Mouse (Mus musculus) spleen, adult 2 months (tissue): Measurements from ENCODE around the gene Syce2. TPM values are rescaled to one million over a fixed set of nuclear protein-coding genes. Genes with fewer than 3 reads are reported as not detected.
A peak's percentile ranks its signal among the peaks of the same experiment; 100 is the strongest.

Experiments
- DNase-seq, 2 experiments: peaks; one replicate each; pipeline versions ENCODE4 v3.0.0 to v3.0.0-alpha.2; 2012 to 2021; ENCODE audit warnings: low spot score in 2 of 2, low read depth in 1 of 2
- H3K27ac ChIP-seq: fragments of 200-500 bp; 2 replicates; pipeline ENCODE4 v1.5.1; 2012; ENCODE audit warnings: low read length, inconsistent platforms; ENCODE audit not compliant: insufficient read depth
- H3K27me3 ChIP-seq: fragments of 200-500 bp; 2 replicates; pipeline ENCODE4 v1.6.1; 2012; ENCODE audit warnings: mild to moderate bottlenecking, moderate library complexity, low read length, inconsistent platforms; ENCODE audit not compliant: control insufficient read depth, insufficient read depth
- H3K36me3 ChIP-seq: fragments of 200-500 bp; 2 replicates; pipeline ENCODE4 v1.6.1; 2012; ENCODE audit warnings: mild to moderate bottlenecking, low read length, inconsistent platforms; ENCODE audit not compliant: control insufficient read depth, insufficient read depth
- H3K4me1 ChIP-seq: fragments of 200-500 bp; 2 replicates; pipeline ENCODE4 v1.6.1; 2011; ENCODE audit warnings: inconsistent platforms; ENCODE audit not compliant: control insufficient read depth, insufficient read depth, insufficient read length
- H3K4me3 ChIP-seq: fragments of 200-500 bp; 2 replicates; pipeline ENCODE4 v1.5.1; 2011; ENCODE audit warnings: mild to moderate bottlenecking, inconsistent platforms; ENCODE audit not compliant: insufficient read depth, insufficient read length; ENCODE audit errors: extremely low read depth
- CTCF ChIP-seq: fragments of 200-500 bp; IDR thresholded peaks from 2 replicates; pipeline ENCODE4 v1.5.1; 2011; ENCODE audit warnings: mild to moderate bottlenecking, inconsistent platforms; ENCODE audit not compliant: insufficient read depth, insufficient read length, insufficient replicate concordance; ENCODE audit errors: extremely low read depth
- POLR2A ChIP-seq: fragments of 200-500 bp; IDR thresholded peaks from 2 replicates; pipeline ENCODE4 v1.6.1; 2011; ENCODE audit warnings: low read depth, low read length, inconsistent platforms
- WGBS: fragments of 180-500 bp; shearing (Covaris S2); methylation state at CpG from one replicate; pipeline ENCODE4 v1.1.7; 2018; 5-methylcytosine and 5-hydroxymethylcytosine counted together
- polyA plus RNA-seq: library from polyadenylated mRNA; depleted of rRNA; stranded (reverse); fragments of >200 nt; gene quantifications from 2 replicates; pipeline ENCODE4 v1.2.3, GENCODE M21; 2012

Gene Syce2
- polyA plus RNA-seq, 1 experiment = 1.8 TPM

DNA sequence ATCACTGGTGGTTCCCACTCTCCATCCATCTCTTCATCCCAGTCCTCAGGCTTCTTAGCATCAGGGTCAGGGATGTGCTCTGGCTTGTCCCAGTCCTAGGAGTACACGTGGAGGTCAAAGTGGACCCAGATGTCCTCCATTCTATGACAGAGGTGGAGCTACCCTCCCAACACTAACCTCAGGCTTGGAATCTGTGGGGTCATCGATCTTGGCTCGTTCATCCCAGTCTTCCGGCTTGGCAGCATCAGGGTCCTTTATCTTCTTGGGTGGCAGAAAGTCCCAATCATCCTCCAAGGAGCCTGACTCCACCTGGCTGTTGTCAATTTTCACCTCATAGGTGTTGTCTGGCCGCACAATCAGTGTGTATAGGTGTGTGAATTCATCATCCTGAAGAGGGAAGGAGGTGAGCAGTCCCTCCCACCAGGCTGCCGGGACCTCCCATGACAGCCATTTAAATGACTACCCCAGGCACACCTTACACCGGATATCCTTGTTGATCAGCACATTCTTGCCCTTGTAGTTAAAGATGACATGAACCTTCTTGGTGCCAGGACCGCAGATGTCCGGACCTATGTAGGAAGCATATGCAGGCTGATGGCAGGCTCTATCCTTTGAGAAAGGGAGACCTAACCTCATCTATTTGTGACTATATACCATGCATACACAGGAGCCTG lies 27.4 kb upstream of the Syce2 start:
- WGBS = 84% methylated on average over 9 of the region's 9 CpGs
- H3K27me3 ChIP-seq = no peaks in the 10 kb centered on the region

DNA sequence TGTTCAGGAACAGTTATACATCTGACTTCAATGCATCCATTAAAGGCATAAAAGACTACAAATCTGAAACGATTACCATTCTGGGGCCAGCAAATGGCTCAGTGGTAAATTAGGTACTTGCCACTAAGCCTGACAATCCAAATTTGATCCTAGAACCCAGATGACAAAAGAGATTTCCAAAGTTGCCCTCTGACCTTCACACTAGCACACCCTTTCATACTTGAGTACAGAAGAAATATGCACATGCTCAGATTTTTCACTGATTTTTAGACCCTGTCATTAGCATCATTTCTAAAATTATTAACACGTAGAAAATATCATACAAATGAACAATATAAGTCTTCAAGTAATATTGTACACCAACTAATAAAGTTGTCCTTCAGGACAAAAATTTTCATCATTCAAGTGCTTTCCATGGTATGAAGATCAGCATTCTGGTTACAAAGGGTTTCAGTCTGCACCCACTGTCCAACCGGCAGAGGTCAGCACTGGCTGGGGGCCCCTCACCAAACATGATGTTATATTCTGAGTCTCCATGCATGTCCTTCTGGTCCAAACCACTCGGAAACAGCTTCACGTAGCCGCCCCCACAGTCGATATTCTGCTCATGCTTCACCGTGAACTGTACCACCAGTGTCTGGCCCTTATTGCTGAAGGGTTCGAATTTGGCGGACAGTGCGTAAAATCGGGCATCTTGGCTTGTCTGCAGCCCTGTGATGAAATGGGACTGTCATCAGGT lies 26.4 kb upstream of the Syce2 start:
- Histone ChIP-seq H3K4me3 (peak overlapping the region; percentile 73), H3K27ac (peak overlapping the region; percentile 89), H3K4me1 (peaks cover 10% of the 10 kb centered on the region; the same call in 1 of the 2 replicates), H3K36me3 (peaks cover 26% of the 10 kb centered on the region), H3K27me3 (no peaks in the 10 kb centered on the region)
- DNase-seq = peak in 1 of 2 experiments; percentile 38
- 9% methylated on average over 12 of the region's 12 CpGs for WGBS
- TF ChIP-seq CTCF (0 out of 2 replicates have a peak, but pooled peaks have one; percentile 8), POLR2A (no peak)

More for the DNA sequence above, 27.4 kb upstream of the Syce2 start:
- H3K4me3 ChIP-seq = no peak overlapping the region
- H3K4me1 ChIP-seq = peaks cover 10% of the 10 kb centered on the region; the same call in 1 of the 2 replicates
- TF ChIP-seq CTCF = no peak
- no peak for TF ChIP-seq POLR2A
- peaks cover 26% of the 10 kb centered on the region for H3K36me3 ChIP-seq
- no peak for DNase-seq
- H3K27ac ChIP-seq = no peak overlapping the region

DNA sequence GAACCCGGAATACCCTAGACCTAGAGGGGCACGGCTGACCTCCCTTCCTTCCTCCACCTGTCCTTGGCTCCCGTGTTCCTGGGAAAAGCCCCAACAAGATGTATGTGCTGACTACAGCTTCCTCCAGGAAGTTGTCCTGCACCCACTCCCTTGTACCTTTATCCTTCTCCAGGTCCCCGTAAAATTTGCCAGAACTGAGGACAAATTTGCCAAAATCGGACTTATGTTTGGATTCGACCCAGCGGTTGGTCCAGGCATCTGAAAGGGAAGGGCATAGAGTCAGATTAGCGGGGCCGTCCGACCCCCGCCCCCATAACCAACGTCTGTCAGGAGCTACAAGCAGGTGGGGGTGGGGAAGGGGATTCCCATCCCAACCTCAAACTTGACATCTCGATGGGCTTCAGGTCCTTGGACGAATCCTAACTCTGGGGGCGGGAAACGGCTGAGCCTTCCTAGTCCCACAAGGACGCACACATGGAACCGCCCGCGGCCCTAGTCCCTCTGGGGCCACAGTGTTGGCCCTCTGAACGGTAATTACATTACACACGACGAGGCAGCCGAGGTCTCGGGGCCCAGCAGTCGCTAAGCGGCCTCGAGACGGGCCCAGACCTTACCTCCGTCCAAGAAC lies 25.7 kb upstream of the Syce2 start:
- Histone ChIP-seq H3K27ac (peak overlapping the region; percentile 89), H3K4me3 (peak overlapping the region; percentile 73), H3K4me1 (peaks cover 10% of the 10 kb centered on the region; the same call in 1 of the 2 replicates), H3K27me3 (no peaks in the 10 kb centered on the region), H3K36me3 (peaks cover 26% of the 10 kb centered on the region)
- TF ChIP-seq POLR2A (no peak), CTCF (no peak)
- under 1% methylated on average over 30 of the region's 30 CpGs for WGBS
- DNase-seq = no peak

DNA sequence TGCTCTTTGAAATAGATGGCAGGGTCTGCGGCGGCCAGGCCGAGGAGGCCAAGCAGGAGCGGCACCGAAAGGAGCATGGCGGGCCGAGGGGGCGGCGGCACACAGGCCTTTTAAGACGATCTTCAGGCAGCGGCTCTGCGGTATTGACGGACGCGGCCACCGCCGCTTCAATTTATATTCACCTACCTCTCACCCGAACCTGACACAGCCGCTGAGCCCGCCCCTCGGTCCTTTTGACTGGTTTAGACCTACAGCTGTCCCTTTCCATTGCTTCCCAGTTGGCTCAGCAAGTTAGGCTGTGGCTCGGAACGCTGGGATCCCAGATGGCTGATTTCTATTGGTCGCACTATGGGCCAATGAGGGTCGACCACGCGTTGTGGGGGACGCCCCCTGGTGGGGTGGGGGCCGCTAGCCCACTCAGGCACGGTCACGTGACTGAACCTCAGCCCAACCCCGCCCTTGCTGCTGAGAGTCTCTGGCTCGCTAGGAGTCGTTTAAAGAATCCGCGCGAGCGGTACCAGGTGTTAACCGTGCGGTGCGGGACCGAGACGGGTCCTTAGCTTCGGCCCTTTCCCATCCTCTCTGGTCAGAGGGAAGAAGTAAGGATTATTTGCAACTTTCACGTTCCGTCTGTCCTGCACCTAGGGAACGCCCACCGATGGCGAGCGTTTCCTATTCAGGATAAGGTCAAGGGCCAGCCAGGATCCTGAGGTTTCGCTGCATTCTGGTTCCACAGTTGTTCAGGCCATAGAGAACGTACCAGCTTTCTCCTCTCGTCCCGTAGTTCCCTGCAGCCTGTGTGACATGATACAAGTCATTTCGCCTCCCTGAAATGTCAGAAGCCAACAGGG lies 25.0 kb upstream of the Syce2 start, which contains the start of gene Calr:
Gene Calr, minus strand, starts transcription at position 213 of the 851 bp plus-strand sequence.
- peaks cover 22% of the 10 kb centered on the region for H3K36me3 ChIP-seq
- H3K27ac ChIP-seq = peak within 1 kb of the TSS; percentile 94
- no peaks in the 10 kb centered on the region for H3K27me3 ChIP-seq
- peaks cover 10% of the 10 kb centered on the region; the same call in 1 of the 2 replicates for H3K4me1 ChIP-seq
- H3K4me3 ChIP-seq = peak within 1 kb of the TSS; percentile 73
- peak; percentile 99 to 100 for DNase-seq
- WGBS = under 1% methylated on average over 55 of the region's 55 CpGs
- TF ChIP-seq POLR2A = peak; percentile 99
- TF ChIP-seq CTCF = no peak

DNA sequence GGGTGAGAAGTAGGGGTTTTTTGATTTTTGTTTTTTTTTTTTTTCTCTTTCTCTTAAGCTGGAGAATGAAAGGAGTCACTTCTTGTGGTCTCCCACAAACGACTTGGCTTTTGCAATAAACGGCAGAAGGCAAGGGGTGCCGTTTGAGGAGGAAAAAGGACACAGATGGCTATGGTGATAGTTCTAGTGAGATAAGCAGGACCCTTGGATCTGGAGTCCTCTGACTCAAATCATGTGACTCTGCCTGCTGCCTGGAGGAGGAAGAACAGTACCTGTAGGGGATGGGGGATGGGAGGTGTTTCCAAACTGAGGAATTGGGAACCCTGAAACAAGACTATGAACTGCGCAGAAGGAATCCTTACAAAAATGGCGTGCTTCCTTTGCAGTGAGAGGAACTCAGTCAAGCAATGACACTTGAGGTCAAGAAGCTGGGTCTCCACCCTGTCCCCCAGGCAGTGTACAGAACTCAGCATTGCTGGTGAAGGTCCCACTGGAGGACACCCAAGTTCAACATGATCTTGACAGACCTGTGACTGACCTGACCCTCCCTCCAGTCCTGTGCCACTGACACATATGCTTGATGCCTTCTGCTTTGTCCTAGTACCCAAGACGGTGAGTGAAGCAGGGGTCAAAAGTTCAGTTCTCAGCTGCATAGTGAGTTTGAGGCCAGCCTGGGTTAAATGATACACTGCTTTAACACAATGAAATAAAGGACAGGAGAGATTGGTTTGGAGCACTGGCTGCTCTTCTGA lies 24.1 kb upstream of the Syce2 start:
- Histone ChIP-seq H3K36me3 (peaks cover 16% of the 10 kb centered on the region), H3K4me3 (peak overlapping the region; percentile 71; the same call in 1 of the 2 replicates), H3K27ac (peak overlapping the region; percentile 94), H3K27me3 (no peaks in the 10 kb centered on the region), H3K4me1 (peaks cover 10% of the 10 kb centered on the region; the same call in 1 of the 2 replicates)
- 6% methylated on average over 6 of the region's 6 CpGs for WGBS
- TF ChIP-seq POLR2A (no peak), CTCF (no peak)
- no peak for DNase-seq

DNA sequence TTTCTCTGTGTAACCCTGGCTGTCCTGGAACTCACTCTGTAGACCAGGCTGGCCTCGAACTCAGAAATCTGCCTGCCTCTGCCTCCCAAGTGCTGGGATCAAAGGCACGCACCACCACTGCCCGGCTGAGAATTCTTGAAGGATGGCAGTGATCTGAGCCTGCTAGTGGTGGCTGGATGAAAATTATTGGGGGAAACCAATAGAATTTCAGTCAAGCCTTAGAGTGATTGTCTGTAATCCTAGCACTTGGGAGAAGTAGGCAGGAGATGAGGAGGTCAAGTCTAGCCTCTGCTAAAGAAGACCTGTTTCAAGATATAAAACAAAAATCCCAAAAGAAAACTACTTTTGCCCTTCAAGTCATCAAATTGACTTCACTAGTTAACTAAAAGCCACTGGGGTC lies 15.5 kb upstream of the Syce2 start:
- Histone ChIP-seq H3K4me3 (no peak overlapping the region), H3K4me1 (no peaks in the 10 kb centered on the region), H3K27ac (no peak overlapping the region), H3K36me3 (peaks cover 7% of the 10 kb centered on the region), H3K27me3 (no peaks in the 10 kb centered on the region)
- no peak for DNase-seq
- WGBS = 91% methylated on average over 3 of the region's 3 CpGs
- TF ChIP-seq POLR2A (no peak), CTCF (no peak)
